Mouse (Mus musculus): Measurements from ENCODE around the gene Olfr203. TPM values are rescaled to one million over a fixed set of nuclear protein-coding genes. Genes with fewer than 3 reads are reported as not detected.

Gene Olfr203
- not detected for polyA plus RNA-seq (2017; shearing (Covaris generic))

DNA sequence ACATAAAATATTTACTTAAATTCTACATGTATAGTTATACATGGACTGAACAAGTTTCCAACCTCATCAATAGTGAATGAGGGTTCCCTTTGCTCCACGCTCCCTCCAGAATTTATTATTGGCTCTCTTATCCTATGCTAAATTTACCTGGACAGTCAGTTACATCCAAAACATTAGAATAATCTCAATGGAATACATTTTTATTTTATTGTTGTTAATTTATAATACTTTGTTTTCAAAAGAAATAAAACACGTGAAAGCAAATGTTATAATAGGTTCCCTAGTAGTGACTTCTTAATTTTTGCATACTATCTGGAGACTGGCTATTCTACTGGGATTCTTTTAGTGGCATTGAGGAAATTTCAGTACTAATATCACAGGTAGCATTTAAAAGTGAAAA lies at the start of gene Olfr203:
Olfr203 (plus strand) TSS at position 301 of the 400 bp plus-strand sequence.

DNA sequence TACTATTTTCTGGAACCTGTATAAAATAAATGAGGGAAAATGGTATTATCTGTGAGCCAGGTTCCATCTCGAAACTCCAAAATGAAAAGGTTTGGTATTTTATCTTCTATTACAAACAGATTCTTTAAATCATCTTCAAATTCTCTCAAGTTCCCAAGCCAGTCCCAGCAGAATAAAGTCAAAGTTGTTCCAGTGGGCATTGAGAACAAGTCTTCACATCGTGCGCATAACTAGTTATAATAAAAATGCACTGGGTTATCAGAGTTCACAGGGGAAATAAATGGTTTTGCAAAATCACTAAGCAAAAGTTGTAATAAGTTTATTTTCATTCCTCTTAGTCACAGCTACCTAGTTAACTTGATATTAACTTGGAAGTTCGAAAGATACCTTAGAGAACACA lies 26.1 kb upstream of the Olfr203 start, which contains the start of gene Olfr201:
Olfr201 (minus strand) TSS at position 101 of the 400 bp plus-strand sequence.

DNA sequence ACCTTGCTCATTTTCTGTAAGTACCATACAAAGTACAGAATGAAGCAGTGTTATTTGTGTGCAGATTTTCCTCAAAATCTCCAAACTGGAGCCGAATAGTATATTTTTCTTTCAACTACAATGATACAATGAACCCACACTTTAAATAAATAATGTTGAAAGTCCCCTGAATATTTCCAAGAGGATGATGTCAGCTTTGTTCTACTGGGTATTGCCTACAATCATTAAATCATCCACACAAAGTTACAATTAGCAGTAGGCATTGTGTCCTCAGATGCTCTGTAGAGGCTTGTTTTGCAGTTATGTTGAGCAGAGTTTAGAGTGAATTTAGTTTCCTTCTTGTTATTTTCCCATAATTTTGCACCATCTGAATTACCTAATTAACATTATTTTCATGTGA lies 12.0 kb upstream of the Olfr203 start, which contains the start of gene Olfr202:
Olfr202 (minus strand) TSS at position 101 of the 400 bp plus-strand sequence.

DNA sequence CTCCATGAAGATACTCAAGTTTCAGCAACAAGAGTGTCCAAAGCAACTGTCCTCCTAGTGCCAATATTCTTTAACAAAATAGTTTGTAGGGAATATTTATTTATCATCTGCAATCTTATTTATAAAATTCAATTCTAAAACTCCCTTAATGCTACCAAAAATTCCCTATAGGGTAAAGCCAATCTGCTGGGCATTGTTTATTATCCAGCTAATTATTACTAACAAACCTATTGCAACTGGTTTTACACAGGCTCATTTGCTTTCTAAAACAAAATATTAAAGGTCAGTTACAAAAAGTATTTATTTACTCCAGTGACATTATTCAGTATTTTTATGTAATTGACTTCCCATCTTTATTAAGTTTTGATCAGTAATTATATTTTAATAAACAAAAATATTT lies 19.5 kb downstream of the Olfr203 start, which contains the start of gene Olfr204:
Olfr204 (minus strand) TSS at position 101 of the 400 bp plus-strand sequence.

DNA sequence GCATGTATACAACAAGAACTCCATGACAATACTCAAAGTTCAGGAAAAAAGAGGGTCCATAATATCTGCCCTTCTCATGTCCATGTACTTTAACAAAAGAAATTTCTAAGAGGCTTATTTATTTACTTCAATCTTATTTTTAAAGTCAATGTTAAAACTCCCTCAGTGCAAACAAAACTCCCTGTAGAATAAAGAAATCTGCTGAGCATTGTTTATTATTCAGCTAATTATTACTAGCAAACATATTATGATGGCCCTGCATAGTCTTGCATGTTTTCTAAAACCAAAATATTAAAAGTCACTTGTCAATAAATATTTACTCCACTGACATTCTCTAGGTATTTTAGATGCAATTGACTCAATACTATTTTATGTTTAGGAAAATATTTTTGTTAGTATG lies 32.4 kb downstream of the Olfr203 start, which contains the start of gene Olfr205:
Olfr205 (minus strand) TSS at position 101 of the 400 bp plus-strand sequence.

DNA sequence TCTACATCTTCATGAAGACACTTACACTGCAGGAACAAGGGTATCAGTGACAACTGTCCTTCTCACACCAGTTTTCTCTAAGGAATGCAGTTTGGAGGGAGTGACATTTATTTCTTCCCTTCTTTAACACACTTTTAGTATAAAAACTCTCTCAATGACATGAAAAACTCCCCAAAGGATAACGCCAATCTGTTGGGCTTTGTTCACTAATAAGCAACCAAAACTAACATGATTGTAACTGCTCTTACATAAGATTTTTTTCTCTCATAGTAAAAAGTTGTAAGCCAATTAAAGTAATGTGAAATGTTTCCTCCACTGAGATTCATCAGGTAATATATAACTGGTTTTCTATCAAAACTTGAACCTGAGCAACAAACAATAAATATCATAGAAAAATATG lies 50.5 kb downstream of the Olfr203 start, which contains the start of gene Olfr206:
Olfr206 (minus strand) TSS at position 101 of the 400 bp plus-strand sequence.

Other genes starting within 250 kb of the Olfr203 start
- 0.15 TPM for gene Olfr190, start 220.9 kb upstream of the Olfr203 start, polyA plus RNA-seq (2017; shearing (Covaris generic))
- gene Olfr191, start 209.1 kb upstream of the Olfr203 start, polyA plus RNA-seq (2017; shearing (Covaris generic)): not detected
- not detected for gene Olfr193, start 187.0 kb upstream of the Olfr203 start, polyA plus RNA-seq (2017; shearing (Covaris generic))
- gene Olfr194, start 177.8 kb upstream of the Olfr203 start, polyA plus RNA-seq (2017; shearing (Covaris generic)): not detected
- not detected for gene Olfr195, start 151.8 kb upstream of the Olfr203 start, polyA plus RNA-seq (2017; shearing (Covaris generic))
- gene Olfr196, start 128.4 kb upstream of the Olfr203 start, polyA plus RNA-seq (2017; shearing (Covaris generic)): 0.67 TPM
- gene Olfr198, start 95.3 kb upstream of the Olfr203 start, polyA plus RNA-seq (2017; shearing (Covaris generic)): not detected
- gene Olfr199, start 79.1 kb upstream of the Olfr203 start, polyA plus RNA-seq (2017; shearing (Covaris generic)): not detected
- gene Olfr201, start 26.2 kb upstream of the Olfr203 start, polyA plus RNA-seq (2017; shearing (Covaris generic)): not detected
- not detected for gene Olfr202, start 12.1 kb upstream of the Olfr203 start, polyA plus RNA-seq (2017; shearing (Covaris generic))
- not detected for gene Olfr204, start 19.4 kb downstream of the Olfr203 start, polyA plus RNA-seq (2017; shearing (Covaris generic))
- gene Olfr205, start 32.3 kb downstream of the Olfr203 start, polyA plus RNA-seq (2017; shearing (Covaris generic)): not detected
- gene Olfr206, start 50.4 kb downstream of the Olfr203 start, polyA plus RNA-seq (2017; shearing (Covaris generic)): not detected
- not detected for gene Olfr209, start 65.1 kb downstream of the Olfr203 start, polyA plus RNA-seq (2017; shearing (Covaris generic))
- gene Gabrr3, start 108.5 kb downstream of the Olfr203 start, polyA plus RNA-seq (2017; shearing (Covaris generic)): not detected
- gene Riox2, start 172.9 kb downstream of the Olfr203 start, polyA plus RNA-seq (2017; shearing (Covaris generic)): 49.0 TPM